Mouse (Mus musculus): Measurements from ENCODE around the gene Rassf1. TPM values are rescaled to one million over a fixed set of nuclear protein-coding genes. Genes with fewer than 3 reads are reported as not detected.

The Rassf1 gene
- total RNA-seq, 2 experiments from 2014 or later = 16.7 to 19.0 TPM

Other genes starting within 250 kb of the Rassf1 start
- gene Hemk1, start 213.2 kb upstream of the Rassf1 start, total RNA-seq (2021) = 10 to 100 TPM; 13.3 to 18.0 TPM
- 1 to 10 TPM; 4.6 to 5.0 TPM for gene 6430571L13Rik, start 211.0 kb upstream of the Rassf1 start, total RNA-seq (2021)
- 10 to 100 TPM; 23.0 to 38.4 TPM for gene Cacna2d2, start 151.9 kb upstream of the Rassf1 start, total RNA-seq (2021)
- 10 to 100 TPM; 34.7 to 39.6 TPM for gene Tmem115, start 17.6 kb upstream of the Rassf1 start, total RNA-seq (2021)
- gene Cyb561d2, start 9.4 kb upstream of the Rassf1 start, total RNA-seq (2021) = 10 to 100 TPM; 16.9 to 17.0 TPM
- 10 to 100 TPM; 38.9 to 46.2 TPM for gene Nprl2, start 9.3 kb upstream of the Rassf1 start, total RNA-seq (2021)
- 1 to 10 TPM; 3.4 to 4.3 TPM for gene Zmynd10, start 4.3 kb upstream of the Rassf1 start, total RNA-seq (2021)
- 100 to 1,000 TPM in 1 of 2 experiments, 10 to 100 TPM in 1; 91.3 to 106 TPM for gene Tusc2, start 11.7 kb downstream of the Rassf1 start, total RNA-seq (2021)
- 10 to 100 TPM; 11.1 to 12.7 TPM for gene Hyal2, start 16.4 kb downstream of the Rassf1 start, total RNA-seq (2021)
- 1 to 10 TPM; 4.4 to 6.8 TPM for gene Hyal1, start 25.4 kb downstream of the Rassf1 start, total RNA-seq (2021)
- gene Naa80, start 27.3 kb downstream of the Rassf1 start, total RNA-seq (2021) = 10 to 100 TPM; 10.3 to 11.5 TPM
- 1 to 10 TPM in 1 of 2 experiments, under 1 TPM in 1; 0.79 to 1.9 TPM for gene Hyal3, start 29.3 kb downstream of the Rassf1 start, total RNA-seq (2021)
- 10 to 100 TPM; 11.1 to 13.8 TPM for gene Ifrd2, start 36.1 kb downstream of the Rassf1 start, total RNA-seq (2021)
- 1 to 10 TPM; 2.6 to 3.1 TPM for gene Sema3b, start 57.7 kb downstream of the Rassf1 start, total RNA-seq (2021)
- 100 to 1,000 TPM; 215 to 221 TPM for gene Gnai2, start 83.8 kb downstream of the Rassf1 start, total RNA-seq (2021)
- gene Slc38a3, start 118.0 kb downstream of the Rassf1 start, total RNA-seq (2021) = 10 to 100 TPM; 66.3 to 66.8 TPM
- 1 to 10 TPM in 1 of 2 experiments, under 1 TPM in 1; 0.41 to 1.2 TPM for gene Gnat1, start 128.2 kb downstream of the Rassf1 start, total RNA-seq (2021)
- 10 to 100 TPM; 16.6 to 17.2 TPM for gene Sema3f, start 158.9 kb downstream of the Rassf1 start, total RNA-seq (2021)
- 100 to 1,000 TPM; 109 to 159 TPM for gene Rbm5, start 219.4 kb downstream of the Rassf1 start, total RNA-seq (2021)